Mouse (Mus musculus) lung, embryonic 15.5 days (tissue): Measurements from ENCODE around the gene Vmn2r117. TPM values are rescaled to one million over a fixed set of nuclear protein-coding genes. Genes with fewer than 3 reads are reported as not detected.
"Not testable (repeated sequence)": the region's sequence is repeated elsewhere in the genome, so short reads cannot be mapped to it uniquely, and the experiment has no call there.

Source experiments
- ATAC-seq: fragments of 200-750 bp; cut with Nextera tagmentation; 2 replicates; pipeline ENCODE4 v1.8.0; 2017; ENCODE audit warnings: moderate number of reproducible peaks, borderline replicate concordance; ENCODE audit not compliant: low FRiP score, low TSS enrichment; ENCODE audit errors: extremely low read depth
- H3K27ac ChIP-seq: fragments of 300-500 bp; sonication (generic); 2 replicates; pipeline ENCODE4 v1.5.1; 2015; ENCODE audit warnings: moderate library complexity, mild to moderate bottlenecking, inconsistent platforms
- H3K27me3 ChIP-seq: fragments of 300-500 bp; sonication (generic); 2 replicates; pipeline ENCODE4 v1.6.1; 2015; ENCODE audit warnings: inconsistent platforms
- H3K36me3 ChIP-seq: fragments of 300-500 bp; sonication (generic); 2 replicates; pipeline ENCODE4 v1.6.1; 2015; ENCODE audit warnings: inconsistent platforms
- H3K4me1 ChIP-seq: fragments of 300-500 bp; sonication (generic); 2 replicates; pipeline ENCODE4 v1.6.1; 2015; ENCODE audit warnings: inconsistent platforms
- H3K4me2 ChIP-seq: fragments of 300-500 bp; sonication (generic); 2 replicates; pipeline ENCODE4 v1.6.1; 2015; ENCODE audit warnings: inconsistent platforms, mild to moderate bottlenecking, moderate library complexity
- H3K4me3 ChIP-seq: fragments of 300-500 bp; sonication (generic); 2 replicates; pipeline ENCODE4 v1.5.1; 2015; ENCODE audit warnings: mild to moderate bottlenecking, inconsistent platforms
- H3K9ac ChIP-seq: fragments of 300-500 bp; sonication (generic); 2 replicates; pipeline ENCODE4 v1.6.1; 2015; ENCODE audit warnings: inconsistent platforms
- H3K9me3 ChIP-seq: fragments of 300-500 bp; sonication (generic); 2 replicates; pipeline ENCODE4 v1.6.1; 2016; ENCODE audit warnings: inconsistent platforms
- WGBS: fragments of 180-500 bp; shearing (Covaris S2); methylation state at CpG from one replicate; pipeline ENCODE4 v1.1.7; 2015; 5-methylcytosine and 5-hydroxymethylcytosine counted together
- polyA plus RNA-seq: library from polyadenylated mRNA; unstranded; fragments of >200 nt; fragmentation: Nextera tagmentation; extraction: Ambion mirVana; gene quantifications from 2 replicates; pipeline ENCODE4 v1.2.1, GENCODE M21; 2015

Vmn2r117 gene
- not detected in 2 replicates for polyA plus RNA-seq

DNA sequence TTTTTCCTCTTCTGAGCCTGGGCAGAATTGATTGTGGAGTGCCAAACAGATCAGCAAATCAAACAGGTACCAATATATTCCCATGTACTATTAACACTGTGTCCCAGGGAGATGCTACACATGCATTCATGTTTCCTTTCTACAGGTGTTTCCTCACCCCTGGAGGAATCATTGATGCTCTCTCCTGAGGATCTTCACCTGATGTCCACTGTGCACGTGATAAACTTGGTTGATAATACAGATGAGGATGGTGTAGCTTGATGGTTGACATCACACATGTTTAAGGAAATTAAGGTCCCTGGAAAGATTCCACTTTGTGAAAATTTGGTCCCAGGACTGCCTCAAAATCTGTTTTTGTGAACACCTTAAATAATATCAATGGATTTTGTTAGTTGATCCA lies at the start of gene Vmn2r117:
Vmn2r117 (minus strand) TSS at position 101 of the 400 bp plus-strand sequence.
- not testable (repeated sequence) for H3K27ac ChIP-seq, ATAC-seq, H3K4me1 ChIP-seq, H3K9ac ChIP-seq, H3K9me3 ChIP-seq, H3K4me3 ChIP-seq, H3K36me3 ChIP-seq, H3K4me2 ChIP-seq, H3K27me3 ChIP-seq
- WGBS = 48% methylated on average over 1 of the region's 1 CpGs

DNA sequence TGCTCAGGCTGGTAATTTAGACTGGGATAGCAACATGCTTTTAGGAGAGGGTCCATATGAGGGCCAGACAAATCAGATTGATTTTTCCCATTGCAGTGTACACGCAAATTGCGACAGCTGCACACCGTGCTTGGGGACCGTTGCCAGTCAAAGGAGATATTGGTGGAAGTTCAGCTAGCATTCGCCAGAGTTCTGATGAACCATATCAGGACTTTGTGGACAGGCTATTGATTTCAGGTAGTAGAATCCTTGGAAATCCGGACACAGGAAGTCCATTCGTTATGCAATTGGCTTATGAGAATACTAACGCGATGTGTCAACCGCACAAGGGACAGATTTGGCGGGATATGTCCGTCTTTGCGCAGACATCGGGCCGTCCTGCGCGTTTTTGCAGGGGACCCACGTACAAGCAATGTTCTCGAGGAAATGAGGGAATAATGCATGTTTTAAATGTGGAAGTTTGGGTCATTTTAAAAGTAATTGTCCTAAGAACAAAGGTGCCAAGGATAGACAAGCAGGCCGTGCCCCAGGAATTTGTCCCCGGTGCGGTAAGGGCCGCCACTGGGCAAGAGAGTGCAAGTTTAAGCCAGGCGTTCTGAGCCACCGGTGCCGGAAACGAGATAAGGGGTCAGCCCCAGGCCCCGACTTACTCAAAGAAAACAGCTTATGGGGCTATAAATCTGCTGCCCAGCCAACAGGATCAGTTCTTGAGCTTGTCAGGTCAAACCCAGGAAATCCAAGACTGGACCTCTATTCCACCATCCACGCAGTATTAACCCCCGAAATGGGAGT lies 43.6 kb upstream of the Vmn2r117 start:
- not testable (repeated sequence) for H3K4me3 ChIP-seq, H3K9ac ChIP-seq, H3K4me1 ChIP-seq, H3K27ac ChIP-seq, H3K9me3 ChIP-seq, H3K27me3 ChIP-seq, ATAC-seq, H3K36me3 ChIP-seq, H3K4me2 ChIP-seq
- 68% methylated on average over 30 of the region's 30 CpGs for WGBS

GRCm38 (mm10) chr17:23518701-23519423 lies 39.4 kb upstream of the Vmn2r117 start:
- H3K4me3 ChIP-seq = no peak overlapping the region
- no peak overlapping the region for H3K27ac ChIP-seq
- no peaks in the 10 kb centered on the region for H3K27me3 ChIP-seq
- 71% methylated on average over 2 of the region's 2 CpGs for WGBS
- no peaks in the 10 kb centered on the region for H3K9me3 ChIP-seq
- no peak overlapping the region for H3K4me2 ChIP-seq
- no peaks in the 10 kb centered on the region for H3K4me1 ChIP-seq
- H3K36me3 ChIP-seq = no peaks in the 10 kb centered on the region
- H3K9ac ChIP-seq = no peak overlapping the region
- ATAC-seq = peak; percentile 49; the same call in 1 of the 2 replicates

DNA sequence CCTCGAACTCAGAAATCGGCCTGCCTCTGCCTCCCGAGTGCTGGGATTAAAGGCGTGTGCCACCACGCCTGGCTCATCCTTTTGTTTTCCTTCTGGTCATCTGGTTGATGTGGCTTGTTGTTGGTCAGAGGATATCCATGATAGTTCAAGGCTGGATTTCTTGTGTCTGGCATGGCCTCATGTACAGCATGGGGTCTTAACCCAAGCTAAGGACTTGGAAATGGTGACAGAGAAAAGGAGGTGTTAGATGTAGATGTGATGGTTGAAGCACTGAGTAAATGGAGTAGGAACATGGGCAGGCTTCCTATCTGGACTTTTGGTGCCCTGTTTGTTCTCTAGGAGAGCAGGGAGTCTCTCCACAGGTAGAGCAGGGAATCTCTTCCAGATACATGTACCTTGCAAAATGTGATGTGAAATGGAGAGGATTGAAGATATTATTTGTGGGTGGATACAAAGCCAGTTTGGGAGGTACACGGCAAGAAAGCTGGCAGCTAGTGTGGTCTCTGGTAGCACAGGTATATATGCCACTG lies 46.3 kb downstream of the Vmn2r117 start:
- WGBS = 77% methylated on average over 6 of the region's 6 CpGs
- no peak for ATAC-seq

More for the DNA sequence above, 46.3 kb downstream of the Vmn2r117 start:
- H3K4me3 ChIP-seq = no peak overlapping the region
- no peaks in the 10 kb centered on the region for H3K36me3 ChIP-seq
- no peak overlapping the region for H3K4me2 ChIP-seq
- no peaks in the 10 kb centered on the region for H3K9me3 ChIP-seq
- H3K4me1 ChIP-seq = no peaks in the 10 kb centered on the region
- no peaks in the 10 kb centered on the region for H3K27me3 ChIP-seq
- H3K9ac ChIP-seq = no peak overlapping the region
- no peak overlapping the region for H3K27ac ChIP-seq

Other genes starting within 250 kb of the Vmn2r117 start
- not detected in 2 replicates for gene Vmn2r114, start 167.2 kb downstream of the Vmn2r117 start, polyA plus RNA-seq
- not detected in 2 replicates for gene Vmn2r115, start 136.0 kb downstream of the Vmn2r117 start, polyA plus RNA-seq
- not detected in 2 replicates for gene Vmn2r116, start 95.1 kb downstream of the Vmn2r117 start, polyA plus RNA-seq
- 20.9 and 21.5 TPM in 2 replicates for gene Zfp213, start 84.5 kb upstream of the Vmn2r117 start, polyA plus RNA-seq
- 15.0 and 15.3 TPM in 2 replicates for gene Zfp13, start 119.8 kb upstream of the Vmn2r117 start, polyA plus RNA-seq
- 0.18 and 0.40 TPM in 2 replicates for gene Zscan10, start 121.2 kb upstream of the Vmn2r117 start, polyA plus RNA-seq
- gene Mmp25, start 165.6 kb upstream of the Vmn2r117 start, polyA plus RNA-seq = 0.41 and 0.53 TPM in 2 replicates
- 3.5 and 4.0 TPM in 2 replicates for gene Bicdl2, start 180.8 kb upstream of the Vmn2r117 start, polyA plus RNA-seq
- gene Hcfc1r1, start 193.9 kb upstream of the Vmn2r117 start, polyA plus RNA-seq = 59.5 and 64.5 TPM in 2 replicates
- 48.3 and 49.1 TPM in 2 replicates for gene Thoc6, start 194.2 kb upstream of the Vmn2r117 start, polyA plus RNA-seq
- 26.8 and 28.5 TPM in 2 replicates for gene Tnfrsf12a, start 197.8 kb upstream of the Vmn2r117 start, polyA plus RNA-seq
- 237 and 246 TPM in 2 replicates for gene Cldn6, start 199.6 kb upstream of the Vmn2r117 start, polyA plus RNA-seq
- 4.4 and 4.8 TPM in 2 replicates for gene Cldn9, start 204.3 kb upstream of the Vmn2r117 start, polyA plus RNA-seq
- 0.09 and 0.28 TPM in 2 replicates for gene 1520401A03Rik, start 243.1 kb upstream of the Vmn2r117 start, polyA plus RNA-seq
- 61.7 and 68.6 TPM in 2 replicates for gene Pkmyt1, start 246.6 kb upstream of the Vmn2r117 start, polyA plus RNA-seq